Mouse (Mus musculus) stomach, postnatal 0 days (tissue): Measurements from ENCODE around the gene Nsd1. TPM values are rescaled to one million over a fixed set of nuclear protein-coding genes. Genes with fewer than 3 reads are reported as not detected.

Experiments
- ATAC-seq: fragments of 200-750 bp; cut with Nextera tagmentation; 2 replicates; pipeline ENCODE4 v1.8.0; 2017; ENCODE audit not compliant: low FRiP score, low TSS enrichment
- DNase-seq: peaks from one replicate; pipeline ENCODE4 v3.0.0-alpha.2; 2016; ENCODE audit warnings: low spot score
- H3K27ac ChIP-seq: fragments of 300-500 bp; sonication (generic); replicated peaks from 2 replicates; pipeline ENCODE4 v1.5.1; 2014; ENCODE audit warnings: mild to moderate bottlenecking, control low read depth
- H3K27me3 ChIP-seq: fragments of 300-500 bp; sonication (generic); 2 replicates; pipeline ENCODE4 v1.6.1; 2014; ENCODE audit warnings: low read length; ENCODE audit not compliant: control insufficient read depth, insufficient read depth
- H3K36me3 ChIP-seq: fragments of 300-500 bp; sonication (generic); 2 replicates; pipeline ENCODE4 v1.6.1; 2014; ENCODE audit warnings: low read length, mixed read lengths; ENCODE audit not compliant: control insufficient read depth, insufficient read depth
- H3K4me1 ChIP-seq: fragments of 300-500 bp; sonication (generic); replicated peaks from 2 replicates; pipeline ENCODE4 v1.6.1; 2014; ENCODE audit warnings: antibody characterized with exemption; ENCODE audit not compliant: control insufficient read depth, insufficient read depth
- H3K4me2 ChIP-seq: fragments of 300-500 bp; sonication (generic); replicated peaks from 2 replicates; pipeline ENCODE4 v1.6.1; 2014; ENCODE audit warnings: low read depth, mild to moderate bottlenecking, control low read depth, moderate library complexity
- H3K4me3 ChIP-seq: fragments of 300-500 bp; sonication (generic); 2 replicates; pipeline ENCODE4 v1.5.1; 2014; ENCODE audit warnings: low read depth, low read length, control low read depth
- H3K9ac ChIP-seq: fragments of 300-500 bp; sonication (generic); 2 replicates; pipeline ENCODE4 v1.6.1; 2014; ENCODE audit warnings: mild to moderate bottlenecking, low read length, control low read depth, mixed read lengths
- H3K9me3 ChIP-seq: fragments of 300-500 bp; sonication (generic); 2 replicates; pipeline ENCODE4 v1.6.1; 2016; ENCODE audit warnings: low read length; ENCODE audit not compliant: control insufficient read depth
- CTCF ChIP-seq: IDR thresholded peaks from 2 replicates; pipeline ENCODE4 v1.5.1; 2016; ENCODE audit warnings: antibody characterized with exemption, low read depth, mild to moderate bottlenecking, moderate library complexity
- EP300 ChIP-seq: optimal IDR thresholded peaks from 2 replicates; pipeline ENCODE3; 2016; ENCODE audit warnings: antibody characterized with exemption
- WGBS: fragments of 180-500 bp; shearing (Covaris S2); extraction: QIAGEN DNeasy Blood & Tissue Kit; methylation state at CpG from one replicate; pipeline ENCODE4 v1.1.7; 2014; 5-methylcytosine and 5-hydroxymethylcytosine counted together
- polyA plus RNA-seq: library from polyadenylated mRNA; unstranded; fragments of >200 nt; fragmentation: Nextera tagmentation; extraction: Ambion mirVana; gene quantifications from 2 replicates; pipeline ENCODE4 v1.2.1, GENCODE M21; 2015

Gene Nsd1
- polyA plus RNA-seq, 1 experiment from 2014 or later = 35.0 TPM

DNA sequence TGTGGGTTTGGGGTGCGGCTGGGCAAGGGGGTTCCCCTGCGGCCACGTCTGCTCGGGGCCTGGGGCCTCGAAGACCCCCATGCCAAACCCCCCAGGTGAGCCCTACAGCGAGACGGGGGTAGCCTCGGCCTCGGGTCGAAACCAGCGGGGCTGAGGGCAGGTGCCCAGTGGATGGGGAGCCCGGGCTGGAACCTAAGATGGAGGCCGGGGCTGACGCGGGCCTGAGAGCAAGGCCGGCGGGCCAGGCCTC lies 1.3 kb downstream of the Nsd1 start:
- DNase-seq (no peak), ATAC-seq (peak; percentile 73)
- peak overlapping the region; percentile 98 for H3K27ac ChIP-seq
- H3K27me3 ChIP-seq = no peaks in the 10 kb centered on the region
- H3K9ac ChIP-seq = peak overlapping the region; percentile 91
- 1% methylated on average over 17 of the region's 17 CpGs for WGBS
- H3K36me3 ChIP-seq = no peaks in the 10 kb centered on the region; the same call in 1 of the 2 replicates
- TF ChIP-seq EP300 = peak; percentile 43
- no peak for TF ChIP-seq CTCF
- no peaks in the 10 kb centered on the region for H3K9me3 ChIP-seq
- H3K4me3 ChIP-seq = peak overlapping the region; percentile 75
- peaks cover 16% of the 10 kb centered on the region; the same call in 1 of the 2 replicates for H3K4me1 ChIP-seq
- H3K4me2 ChIP-seq = peak overlapping the region; percentile 91

- Histone ChIP-seq H3K4me2 (peak overlapping the region; percentile 91), H3K9me3 (no peaks in the 10 kb centered on the region)
- under 1% methylated on average over 43 of the region's 93 CpGs for WGBS
Measured at GRCm38 (mm10) chr13:55211221-55212010, 1.8 kb downstream of the Nsd1 start.

GRCm38 (mm10) chr13:55212011-55212360 lies 2.4 kb downstream of the Nsd1 start:
- H3K9ac ChIP-seq = peak overlapping the region; percentile 91
- no peaks in the 10 kb centered on the region for H3K9me3 ChIP-seq
- no peak for TF ChIP-seq EP300
- no peak for TF ChIP-seq CTCF
- H3K4me1 ChIP-seq = peaks cover 16% of the 10 kb centered on the region; the same call in 1 of the 2 replicates
- peaks cover 2% of the 10 kb centered on the region; the same call in 1 of the 2 replicates for H3K36me3 ChIP-seq
- peak overlapping the region; percentile 75 for H3K4me3 ChIP-seq
- DNase-seq (peak; percentile 77), ATAC-seq (peak; percentile 44)
- H3K27me3 ChIP-seq = no peaks in the 10 kb centered on the region
- WGBS = 0% methylated on average over 7 of the region's 32 CpGs
- H3K27ac ChIP-seq = peak overlapping the region; percentile 98
- peak overlapping the region; percentile 91 for H3K4me2 ChIP-seq

More at GRCm38 (mm10) chr13:55211221-55212010, 1.8 kb downstream of the Nsd1 start:
- H3K27me3 ChIP-seq = no peaks in the 10 kb centered on the region
- H3K27ac ChIP-seq = peak overlapping the region; percentile 98
- H3K4me3 ChIP-seq = peak overlapping the region; percentile 75
- peak; percentile 95 for DNase-seq
- H3K36me3 ChIP-seq = peaks cover under 1% of the 10 kb centered on the region; the same call in 1 of the 2 replicates
- peak; percentile 84 for ATAC-seq
- no peak for TF ChIP-seq CTCF
- no peak for TF ChIP-seq EP300
- H3K9ac ChIP-seq = peak overlapping the region; percentile 91
- H3K4me1 ChIP-seq = peaks cover 16% of the 10 kb centered on the region; the same call in 1 of the 2 replicates

DNA sequence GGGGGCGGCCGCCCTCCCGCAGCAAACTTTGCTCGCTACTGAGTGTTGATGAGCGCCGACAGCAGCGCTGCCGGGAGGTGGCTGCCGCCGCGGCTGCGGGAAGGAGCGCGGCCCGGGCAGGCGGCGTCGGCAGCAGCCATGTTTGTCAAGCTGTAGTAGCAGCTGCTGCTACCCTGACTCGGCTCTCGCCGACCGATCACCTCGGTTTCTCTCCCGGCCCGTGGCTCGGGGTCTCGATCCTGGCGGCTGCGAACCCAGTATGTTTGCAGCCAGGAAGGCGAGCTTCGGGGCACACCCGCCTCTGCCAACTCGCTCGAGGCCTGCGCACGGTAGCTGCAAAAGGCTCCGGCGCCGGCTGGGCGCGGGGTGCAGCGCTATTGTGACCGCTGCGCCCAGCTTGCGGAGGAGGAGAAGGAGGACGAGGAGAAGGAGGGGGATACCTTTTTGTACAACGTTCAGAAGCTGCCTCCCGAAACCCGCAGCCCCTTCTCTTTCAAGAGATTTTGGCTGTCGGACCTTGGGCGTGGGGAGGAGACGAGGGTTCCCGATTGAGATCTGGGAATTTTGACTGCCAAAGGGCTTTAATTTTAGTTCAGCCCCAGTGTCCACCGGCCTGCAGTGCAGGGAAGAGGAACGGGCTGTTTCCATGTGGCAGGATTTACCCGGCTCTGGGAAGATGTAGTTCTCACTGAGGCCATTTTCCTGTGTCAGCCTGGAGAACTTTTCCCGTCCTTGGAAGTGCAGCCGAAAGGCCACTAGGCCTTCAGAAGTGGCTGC lies 3.0 kb downstream of the Nsd1 start:
- Histone ChIP-seq H3K9me3 (no peaks in the 10 kb centered on the region), H3K4me3 (peak overlapping the region; percentile 75), H3K36me3 (peaks cover 2% of the 10 kb centered on the region; the same call in 1 of the 2 replicates), H3K4me2 (peak overlapping the region; percentile 91), H3K27me3 (no peaks in the 10 kb centered on the region), H3K4me1 (peaks cover 16% of the 10 kb centered on the region; the same call in 1 of the 2 replicates), H3K27ac (peak overlapping the region; percentile 98), H3K9ac (peak overlapping the region; percentile 91)
- WGBS = under 1% methylated on average over 52 of the region's 58 CpGs
- no peak for TF ChIP-seq EP300
- peak; percentile 3; the same call in 1 of the 2 replicates for TF ChIP-seq CTCF
- peak; percentile 77 for DNase-seq
- no peak for ATAC-seq

GRCm38 (mm10) chr13:55213138-55213806 lies 3.7 kb downstream of the Nsd1 start:
- peak overlapping the region; percentile 98 for H3K27ac ChIP-seq
- peak overlapping the region; percentile 91 for H3K9ac ChIP-seq
- H3K4me2 ChIP-seq = peak overlapping the region; percentile 91
- TF ChIP-seq EP300 (no peak), CTCF (no peak)
- H3K4me3 ChIP-seq = peak overlapping the region; percentile 75
- peaks cover 5% of the 10 kb centered on the region; the same call in 1 of the 2 replicates for H3K36me3 ChIP-seq
- no peaks in the 10 kb centered on the region for H3K27me3 ChIP-seq
- no peak for DNase-seq
- 51% methylated on average over 10 of the region's 10 CpGs for WGBS
- peaks cover 16% of the 10 kb centered on the region; the same call in 1 of the 2 replicates for H3K4me1 ChIP-seq
- no peak for ATAC-seq
- no peaks in the 10 kb centered on the region for H3K9me3 ChIP-seq
